Mouse (Mus musculus) heart, embryonic 11.5 days (tissue): ENCODE data around the gene Cd209f. TPM values are rescaled to one million over a fixed set of nuclear protein-coding genes. Genes with fewer than 3 reads are reported as not detected.

Source experiments
- polyA plus RNA-seq: library from polyadenylated mRNA; unstranded; fragments of >200 nt; fragmentation: Nextera tagmentation; extraction: Ambion mirVana; gene quantifications from 2 replicates; pipeline ENCODE4 v1.2.1, GENCODE M21; 2014

Gene Cd209f
- polyA plus RNA-seq, 1 experiment from 2014 or later = not detected

Other genes starting within 250 kb of the Cd209f start
- not detected in 2 replicates for gene Cd209d, start 227.3 kb downstream of the Cd209f start, polyA plus RNA-seq
- gene Cd209b, start 179.0 kb downstream of the Cd209f start, polyA plus RNA-seq = not detected in 2 replicates
- 0.23 and 0.62 TPM in 2 replicates for gene Cd209c, start 151.1 kb downstream of the Cd209f start, polyA plus RNA-seq
- gene Cd209g, start 28.3 kb upstream of the Cd209f start, polyA plus RNA-seq = not detected in 2 replicates
- gene Evi5l, start 60.7 kb upstream of the Cd209f start, polyA plus RNA-seq = 10.3 and 12.7 TPM in 2 replicates
- gene Prr36, start 111.6 kb upstream of the Cd209f start, polyA plus RNA-seq = 0.35 and 0.63 TPM in 2 replicates
- 0.06 TPM in 1 of 2 replicates, not detected in the other for gene Lrrc8e, start 121.0 kb upstream of the Cd209f start, polyA plus RNA-seq
- gene Map2k7, start 132.9 kb upstream of the Cd209f start, polyA plus RNA-seq = 12.5 and 14.4 TPM in 2 replicates
- 0.07 TPM in 1 of 2 replicates, not detected in the other for gene Gm49320, start 133.0 kb upstream of the Cd209f start, polyA plus RNA-seq
- gene Tgfbr3l, start 142.4 kb upstream of the Cd209f start, polyA plus RNA-seq = 2.5 and 2.9 TPM in 2 replicates
- 41.7 and 45.3 TPM in 2 replicates for gene Snapc2, start 147.2 kb upstream of the Cd209f start, polyA plus RNA-seq
- 33.0 and 33.5 TPM in 2 replicates for gene Ctxn1, start 153.4 kb upstream of the Cd209f start, polyA plus RNA-seq
- gene Timm44, start 170.1 kb upstream of the Cd209f start, polyA plus RNA-seq = 76.9 and 79.6 TPM in 2 replicates
- gene Ccl25, start 219.4 kb upstream of the Cd209f start, polyA plus RNA-seq = 13.4 and 14.2 TPM in 2 replicates
- gene Elavl1, start 219.6 kb upstream of the Cd209f start, polyA plus RNA-seq = 207 and 208 TPM in 2 replicates